Mouse (Mus musculus) embryonic fibroblast, embryonic 13.5 days (primary cell): ENCODE data around the gene Wdr27.

Experiments used
- CTCF ChIP-seq: IDR thresholded peaks from 2 replicates; pipeline ENCODE4 v1.5.1; 2011; ENCODE audit warnings: mild to moderate bottlenecking, control low read depth, low read length, moderate library complexity, borderline replicate concordance; ENCODE audit not compliant: insufficient read depth
- POLR2A ChIP-seq: IDR thresholded peaks from 2 replicates; pipeline ENCODE4 v1.6.1; 2011; ENCODE audit warnings: low read depth, mild to moderate bottlenecking, control low read depth, low read length, moderate library complexity

GRCm38 (mm10) chr17:14779356-14779755 is 163.6 kb downstream of the Wdr27 start:
- TF ChIP-seq CTCF (no peak), POLR2A (no peak)
